Comparison of ENCODE assay signal across 17 mouse cellular contexts in the genomic region with DNA sequence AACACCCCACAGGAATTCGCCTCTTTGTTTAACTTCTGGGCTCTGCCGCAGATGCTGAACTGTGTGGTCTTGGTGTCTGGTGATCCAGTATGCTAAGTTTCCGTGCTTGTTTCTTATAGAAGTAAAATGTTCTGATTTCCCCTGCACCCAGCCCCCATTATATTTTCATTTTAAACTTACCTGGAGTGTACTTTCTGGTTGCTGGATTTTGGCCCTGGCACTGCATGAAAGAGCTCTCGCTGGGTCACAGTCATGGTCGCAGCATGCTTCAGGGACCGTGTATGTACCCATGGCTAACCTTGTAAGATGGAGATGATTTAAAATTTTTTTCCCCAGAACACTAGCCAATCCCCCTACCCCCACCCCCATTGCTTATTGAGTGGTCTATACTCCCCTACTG. TPM values are rescaled to one million over a fixed set of nuclear protein-coding genes. Genes with fewer than 3 reads are reported as not detected.
DNase-seq lines count a peak whose midpoint lies in the region; ATAC-seq and TF ChIP-seq lines count a peak whose summit lies in the region.
"Had no signal": no experiment of that assay in that cellular context is flagged by ENCODE, and none has a peak within 500 bp of the region (broad histone marks: within the 10 kb centered on the region; RNA-seq: fewer than 3 reads in every experiment).

No protein-coding gene starts in this region.

- no peaks in the 10 kb centered on the region for H3K27me3 ChIP-seq in heart, embryonic 13.5 days (replicated peaks)
- no peaks in the 10 kb centered on the region for H3K27me3 ChIP-seq in liver, adult 2 months (ENCODE audit: control insufficient read depth, insufficient read depth, low read length)
- H3K27me3 ChIP-seq in liver, embryonic 11.5 days (replicated peaks; ENCODE audit: control insufficient read depth, insufficient read depth, low read length), result 0 out of 2 replicates have a peak, but pooled peaks cover 6% of the 10 kb centered on the region
- no peaks in the 10 kb centered on the region for H3K27me3 ChIP-seq in ES-Bruce4 (ENCODE audit: control insufficient read depth, insufficient read depth, low read length, poor library complexity, severe bottlenecking)
- no peaks in the 10 kb centered on the region for H3K27me3 ChIP-seq in intestine, postnatal 0 days (replicated peaks; ENCODE audit: control insufficient read depth, insufficient read depth, low read length)
- no peaks in the 10 kb centered on the region for H3K27me3 ChIP-seq in cerebellum, adult 2 months (ENCODE audit: control insufficient read depth, insufficient read depth, low read length)

- no peak overlapping the region for H3K4me3 ChIP-seq in heart, embryonic 13.5 days
- no peak overlapping the region for H3K4me3 ChIP-seq in liver, adult 2 months (ENCODE audit: insufficient read depth, low read depth, low read length)
- no peak overlapping the region for H3K4me3 ChIP-seq in liver, embryonic 11.5 days (ENCODE audit: low read depth, low read length)
- peak overlapping the region; percentile 55 for H3K4me3 ChIP-seq in ES-Bruce4 (ENCODE audit: low read depth, low read length)
- H3K4me3 ChIP-seq in intestine, postnatal 0 days (ENCODE audit: low read depth, low read length), result no peak overlapping the region
- no peak overlapping the region for H3K4me3 ChIP-seq in cerebellum, adult 2 months (replicated peaks; ENCODE audit: insufficient read depth, low read depth, low read length)
- H3K4me3 ChIP-seq: forebrain, embryonic 13.5 days; heart, embryonic 10.5 days; midbrain, embryonic 12.5 days; myocyte had no signal

- H3K79me2 ChIP-seq in liver, adult 2 months (ENCODE audit: control insufficient read depth, insufficient read depth, low read length), result peaks cover 36% of the 10 kb centered on the region

- H3K4me1 ChIP-seq in heart, embryonic 13.5 days, result peaks cover 49% of the 10 kb centered on the region
- peaks cover 47% of the 10 kb centered on the region for H3K4me1 ChIP-seq in liver, adult 2 months (ENCODE audit: control insufficient read depth, insufficient read depth, low read length)
- peaks cover 32% of the 10 kb centered on the region for H3K4me1 ChIP-seq in liver, embryonic 11.5 days (replicated peaks; ENCODE audit: control insufficient read depth, insufficient read depth, low read length)
- H3K4me1 ChIP-seq in ES-Bruce4 (ENCODE audit: control insufficient read depth, insufficient read depth, low read length), result peaks cover 3% of the 10 kb centered on the region
- H3K4me1 ChIP-seq in intestine, postnatal 0 days (replicated peaks; ENCODE audit: control insufficient read depth, insufficient read depth, low read length), result peaks cover 9% of the 10 kb centered on the region
- H3K4me1 ChIP-seq in cerebellum, adult 2 months (ENCODE audit: control insufficient read depth, insufficient read depth, low read length), result peaks cover 6% of the 10 kb centered on the region

- DNase-seq in heart, adult 18-20 months, result no peak
- DNase-seq in liver, adult 2 months (ENCODE audit: extremely low read depth, low read depth, low spot score), result peak; percentile 67
- DNase-seq in liver, embryonic 11.5 days (ENCODE audit: low spot score), result no peak
- no peak for DNase-seq in cerebellum, adult 2 months
- DNase-seq in gastrocnemius, postnatal 14 days, result no peak
- DNase-seq: B cell, adult 2 months; cerebellum, adult 11-12 months; lung, postnatal 4 days had no signal

- no peaks in the 10 kb centered on the region for H3K9me3 ChIP-seq in heart, embryonic 13.5 days
- no peaks in the 10 kb centered on the region for H3K9me3 ChIP-seq in liver, embryonic 11.5 days (ENCODE audit: control insufficient read depth, low read length)
- H3K9me3 ChIP-seq in ES-Bruce4 (replicated peaks; ENCODE audit: control insufficient read depth, insufficient read depth, low read length, poor library complexity, severe bottlenecking), result no peaks in the 10 kb centered on the region
- no peaks in the 10 kb centered on the region for H3K9me3 ChIP-seq in intestine, postnatal 0 days (ENCODE audit: control insufficient read depth)
- H3K9me3 ChIP-seq: forebrain, embryonic 13.5 days; heart, embryonic 10.5 days; midbrain, embryonic 12.5 days had no signal

- peaks cover 3% of the 10 kb centered on the region; the same call in 1 of the 2 replicates for H3K36me3 ChIP-seq in heart, embryonic 13.5 days
- H3K36me3 ChIP-seq in liver, adult 2 months (ENCODE audit: control insufficient read depth, insufficient read depth, low read length), result no peaks in the 10 kb centered on the region
- no peaks in the 10 kb centered on the region; the same call in 1 of the 2 replicates for H3K36me3 ChIP-seq in liver, embryonic 11.5 days (ENCODE audit: control insufficient read depth, insufficient read depth, low read length)
- H3K36me3 ChIP-seq in ES-Bruce4 (ENCODE audit: control insufficient read depth, insufficient read depth, low read length, poor library complexity, severe bottlenecking), result no peaks in the 10 kb centered on the region
- no peaks in the 10 kb centered on the region; the same call in 1 of the 2 replicates for H3K36me3 ChIP-seq in intestine, postnatal 0 days (ENCODE audit: control insufficient read depth, insufficient read depth)
- H3K36me3 ChIP-seq: G1E; midbrain, embryonic 12.5 days had no signal

- no peak for TF ChIP-seq EP300 in ES-Bruce4 (IDR thresholded peaks at IDR 0.05; ENCODE audit: insufficient read depth, low read depth, low read length)

- peak overlapping the region; percentile 17; the same call in 1 of the 2 replicates for H3K9ac ChIP-seq in heart, embryonic 13.5 days
- peak overlapping the region; percentile 20 for H3K9ac ChIP-seq in liver, adult 2 months (ENCODE audit: low read depth, low read length)
- no peak overlapping the region for H3K9ac ChIP-seq in liver, embryonic 11.5 days (ENCODE audit: low read depth, low read length)
- 0 out of 2 replicates have a peak overlapping the region, but pooled peaks have one; percentile 27 for H3K9ac ChIP-seq in ES-Bruce4 (ENCODE audit: low read depth, poor library complexity, severe bottlenecking)
- no peak overlapping the region for H3K9ac ChIP-seq in intestine, postnatal 0 days (ENCODE audit: low read depth, low read length)
- H3K9ac ChIP-seq: forebrain, embryonic 13.5 days; midbrain, embryonic 12.5 days had no signal

- intact Hi-C loops in gastrocnemius, postnatal 14 days (cut with DNase I; ENCODE audit: low total_unique reads), result loop anchor here (5.0 kb wide), 1 partner anchor 45 kb away; no protein-coding TSS in a partner anchor

- H3K4me2 ChIP-seq in heart, embryonic 13.5 days, result no peak overlapping the region
- H3K4me2 ChIP-seq in liver, embryonic 11.5 days, result no peak overlapping the region
- 0 out of 2 replicates have a peak overlapping the region, but pooled peaks have one; percentile 18 for H3K4me2 ChIP-seq in intestine, postnatal 0 days (replicated peaks; ENCODE audit: low read depth)
- H3K4me2 ChIP-seq: forebrain, embryonic 13.5 days; midbrain, embryonic 12.5 days had no signal

- TF ChIP-seq CTCF in liver, adult 2 months (IDR thresholded peaks at IDR 0.05; ENCODE audit: low read depth, low read length), result no peak
- TF ChIP-seq CTCF in ES-Bruce4 (IDR thresholded peaks at IDR 0.05; ENCODE audit: low read depth, low read length), result no peak
- TF ChIP-seq CTCF in intestine, postnatal 0 days (IDR thresholded peaks at IDR 0.05; ENCODE audit: low read depth), result no peak
- no peak for TF ChIP-seq CTCF in cerebellum, adult 2 months (IDR thresholded peaks at IDR 0.05; ENCODE audit: borderline replicate concordance, insufficient read depth, low read depth, low read length)

- no peak for TF ChIP-seq POLR2A in liver, adult 2 months (IDR thresholded peaks at IDR 0.05; ENCODE audit: extremely low read depth, insufficient read depth, low read length)
- no peak for TF ChIP-seq POLR2A in ES-Bruce4 (IDR thresholded peaks at IDR 0.05; ENCODE audit: insufficient read depth, low read length)
- no peak for TF ChIP-seq POLR2A in cerebellum, adult 2 months (IDR thresholded peaks at IDR 0.05; ENCODE audit: borderline replicate concordance, insufficient read depth, low read length)

- H3K27ac ChIP-seq in heart, embryonic 13.5 days (replicated peaks), result no peak overlapping the region
- peak overlapping the region; percentile 76 for H3K27ac ChIP-seq in liver, adult 2 months (replicated peaks; ENCODE audit: insufficient read depth, low read depth, low read length)
- no peak overlapping the region for H3K27ac ChIP-seq in liver, embryonic 11.5 days (ENCODE audit: low read depth, low read length)
- peak overlapping the region; percentile 34; the same call in 1 of the 2 replicates for H3K27ac ChIP-seq in ES-Bruce4 (ENCODE audit: insufficient read depth, low read length)
- H3K27ac ChIP-seq in intestine, postnatal 0 days (ENCODE audit: low read depth, low read length), result no peak overlapping the region
- no peak overlapping the region for H3K27ac ChIP-seq in cerebellum, adult 2 months (ENCODE audit: insufficient read depth, low read length)
- H3K27ac ChIP-seq: forebrain, embryonic 13.5 days; heart, embryonic 10.5 days; midbrain, embryonic 12.5 days had no signal

- no peak for ATAC-seq in heart, embryonic 13.5 days (ENCODE audit: extremely low read depth, insufficient number of reproducible peaks, low FRiP score, low TSS enrichment)
- no peak for ATAC-seq in liver, embryonic 11.5 days (replicated peaks; ENCODE audit: low FRiP score)
- no peak for ATAC-seq in intestine, postnatal 0 days
- ATAC-seq: forebrain, embryonic 13.5 days; inflammation-experienced regulatory T-cells, adult 6 months had no signal

- 72% methylated on average over 6 of the region's 6 CpGs for WGBS in heart, embryonic 13.5 days
- 19% methylated on average over 6 of the region's 6 CpGs for WGBS in liver, adult 2 months
- 80% methylated on average over 6 of the region's 6 CpGs for WGBS in liver, embryonic 11.5 days
- 69% methylated on average over 6 of the region's 6 CpGs for WGBS in intestine, postnatal 0 days
- 59% methylated on average over 6 of the region's 6 CpGs for WGBS in cerebellum, adult 2 months

RNA-seq across cellular contexts. Expression of gene Plekhg3, which starts 11.2 kb away (rescaled TPM):
- 6.5 and 7.2 TPM in 2 replicates for polyA plus RNA-seq in heart, embryonic 13.5 days (2015; fragmentation: Nextera tagmentation; extraction: Ambion mirVana)
- 10 to 100 TPM; 10.6 to 11.4 TPM for total RNA-seq in heart, adult 18-20 months (2021)
- total RNA-seq in liver, adult 2 months (2014; rRNA removed), result 16.5 and 27.0 TPM in 2 replicates
- polyA plus RNA-seq in liver, adult 2 months (2012; rRNA removed), result 12.5 and 17.1 TPM in 2 replicates
- 3.4 and 4.1 TPM in 2 replicates for polyA plus RNA-seq in liver, embryonic 11.5 days (2014; fragmentation: Nextera tagmentation; extraction: Ambion mirVana)
- 25.3 and 28.5 TPM in 2 replicates for polyA plus RNA-seq in ES-Bruce4 (2011; ENCODE audit: insufficient read depth, insufficient read length, low read depth, missing spikeins)
- 5.7 and 7.5 TPM in 2 replicates for polyA plus RNA-seq in intestine, postnatal 0 days (2015; fragmentation: Nextera tagmentation; extraction: Ambion mirVana)
- polyA plus RNA-seq in cerebellum, adult 2 months (2012; rRNA removed), result 30.1 and 34.4 TPM in 2 replicates
- 10 to 100 TPM; 10.3 to 11.7 TPM for total RNA-seq in gastrocnemius, postnatal 14 days (2021)

Comparison
In these comparisons a context has a peak if more than half of its experiments do, and no peak if none do; other contexts are left out.
1. H3K27ac ChIP-seq: peak in liver, adult 2 months (single experiment) and ES-Bruce4 (single experiment); none in heart, embryonic 13.5 days (single experiment), liver, embryonic 11.5 days (single experiment), intestine, postnatal 0 days (single experiment) and cerebellum, adult 2 months (single experiment).
2. H3K9ac ChIP-seq: peak in heart, embryonic 13.5 days (single experiment), liver, adult 2 months (single experiment) and ES-Bruce4 (single experiment); none in liver, embryonic 11.5 days (single experiment) and intestine, postnatal 0 days (single experiment).